Mouse (Mus musculus): ENCODE measurements around the gene Csn2.

Csn2 gene

DNA sequence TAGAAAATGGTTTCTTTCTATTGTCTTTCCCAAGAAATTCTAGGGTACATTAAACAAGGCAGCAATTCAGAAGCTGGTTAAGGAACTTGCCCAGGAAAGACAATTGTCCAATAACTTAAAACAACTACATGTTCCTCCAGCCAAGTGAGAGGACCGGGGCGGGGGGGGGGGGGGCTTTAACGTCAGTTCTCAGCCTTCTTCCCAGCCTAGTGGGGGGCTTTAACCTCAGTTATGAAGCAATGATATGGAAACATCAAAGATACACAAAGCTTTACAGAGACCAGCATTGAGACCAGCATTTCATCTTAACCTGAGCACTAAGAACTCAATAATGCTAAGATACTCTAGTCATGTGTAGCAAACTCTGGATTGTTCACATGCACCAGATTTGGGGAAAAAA lies at the start of gene Csn2:
TSS of gene Csn2 (minus strand) at position 101 of the 400 bp plus-strand sequence.
- CTCF ChIA-PET: no interaction called here

DNA sequence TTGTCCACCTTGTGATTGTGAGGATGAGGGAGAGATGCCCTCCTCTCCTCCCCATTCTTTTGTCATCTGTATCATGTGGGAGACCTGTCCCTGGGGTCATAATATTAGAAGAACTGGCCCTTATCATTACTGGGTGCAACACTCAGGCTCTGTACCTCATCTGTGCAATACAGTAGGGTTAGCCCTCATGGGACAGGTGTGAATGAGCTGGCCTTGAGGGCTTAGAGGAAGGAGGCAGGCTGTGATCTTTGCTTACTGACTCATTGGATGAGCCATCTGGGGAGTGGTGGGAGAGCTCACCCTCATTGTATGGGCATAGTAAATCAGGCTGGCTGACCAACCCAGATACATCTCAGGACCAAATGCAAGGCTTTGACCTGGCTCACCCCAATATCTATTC lies 35.4 kb upstream of the Csn2 start:
- CTCF ChIA-PET: no interaction called here

DNA sequence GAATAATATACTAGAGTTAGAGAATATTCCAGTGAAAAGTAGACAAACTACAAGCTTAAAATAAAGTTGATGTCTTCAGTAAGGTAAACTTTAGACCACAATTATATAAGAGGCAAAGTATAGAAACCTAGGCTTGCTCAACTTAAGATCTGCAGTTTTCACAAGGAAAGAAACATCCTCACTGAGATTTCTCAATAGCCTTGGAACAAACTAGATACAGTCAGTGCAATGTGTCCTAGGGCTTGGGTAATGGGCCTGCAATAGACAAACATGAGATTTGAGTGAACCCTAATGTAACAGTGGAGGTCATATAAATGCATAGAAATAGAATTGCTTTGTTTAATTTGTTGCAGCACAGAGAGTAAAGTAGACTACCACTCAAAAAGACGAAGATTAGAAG lies 6.5 kb upstream of the Csn2 start:
- CTCF ChIA-PET: no interaction called here

DNA sequence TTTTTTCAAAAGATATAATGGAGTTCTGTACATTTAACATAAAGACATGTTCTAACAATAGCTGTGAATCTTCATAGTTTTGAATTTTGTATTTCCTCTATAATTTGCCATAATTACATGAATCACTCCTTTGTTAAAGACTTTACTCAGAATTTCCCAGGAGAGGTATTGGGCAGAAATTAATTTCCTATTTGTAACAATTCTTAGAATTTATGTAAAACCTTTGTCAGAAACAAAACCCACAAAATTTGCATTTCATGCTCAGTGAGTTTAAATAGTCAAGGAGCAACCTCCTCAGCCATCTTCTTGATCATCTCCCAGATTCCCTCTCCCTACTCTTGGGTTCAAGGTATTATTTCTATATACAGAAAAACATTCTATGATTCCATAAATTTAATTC lies 33.5 kb downstream of the Csn2 start, which contains the start of gene Csn1s1:
TSS of gene Csn1s1 (plus strand) at position 301 of the 400 bp plus-strand sequence.
- CTCF ChIA-PET: no interaction called here

DNA sequence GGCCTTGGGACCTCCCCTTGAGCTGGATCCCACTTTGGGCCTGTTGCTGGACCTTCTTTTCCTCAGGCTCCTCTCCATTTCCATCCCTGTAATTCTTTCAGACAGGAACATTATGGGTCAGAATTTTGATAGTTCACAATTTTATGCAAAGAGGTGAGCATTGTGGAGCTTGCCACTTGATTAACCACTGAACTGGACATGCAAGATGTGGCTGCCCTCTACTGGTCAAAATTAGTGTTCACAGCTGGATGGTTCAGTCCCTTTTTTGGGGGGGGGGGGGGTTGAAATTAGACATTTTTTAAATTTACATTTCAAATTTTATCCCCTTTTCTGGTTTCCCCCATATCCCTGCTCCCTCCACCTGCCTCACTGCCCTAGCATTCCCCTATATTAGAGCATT lies 56.6 kb downstream of the Csn2 start:
- CTCF ChIA-PET: no interaction called here
